8 mouse cellular contexts compared by ENCODE assay signal in genomic region chr2:84827283-84827920, GRCm38 (mm10). TPM values are rescaled to one million over a fixed set of nuclear protein-coding genes. Genes with fewer than 3 reads are reported as not detected.
A peak's percentile ranks its signal among the peaks of the same experiment; 100 is the strongest.
DNase-seq lines count a peak whose midpoint lies in the region; ATAC-seq lines count a peak whose summit lies in the region.

No protein-coding gene starts in this region.

- 0 out of 2 replicates have a peak, but pooled peaks cover under 1% of the 10 kb centered on the region for H3K27me3 ChIP-seq in forebrain, embryonic 16.5 days (replicated peaks; ENCODE audit: control insufficient read depth, insufficient read depth, low read length)
- no peaks in the 10 kb centered on the region for H3K27me3 ChIP-seq in kidney, embryonic 14.5 days (ENCODE audit: control insufficient read depth, insufficient read depth, low read length)
- no peaks in the 10 kb centered on the region for H3K27me3 ChIP-seq in midbrain, embryonic 14.5 days (ENCODE audit: control insufficient read depth, insufficient read depth, low read length)

- H3K4me3 ChIP-seq in forebrain, embryonic 16.5 days (replicated peaks; ENCODE audit: low read length), result peak overlapping the region; percentile 94
- peak overlapping the region; percentile 97 for H3K4me3 ChIP-seq in kidney, embryonic 14.5 days (ENCODE audit: low read length)
- peak overlapping the region; percentile 84 for H3K4me3 ChIP-seq in midbrain, embryonic 14.5 days (replicated peaks; ENCODE audit: low read depth, low read length)

- intact Hi-C loops in gastrocnemius, postnatal 14 days (cut with DNase I; ENCODE audit: low total_unique reads), result no loop called here

- H3K27ac ChIP-seq in forebrain, embryonic 16.5 days (ENCODE audit: low read length), result no peak overlapping the region
- H3K27ac ChIP-seq in kidney, embryonic 14.5 days (ENCODE audit: low read depth, low read length), result peak overlapping the region; percentile 38
- 0 out of 2 replicates have a peak overlapping the region, but pooled peaks have one; percentile 20 for H3K27ac ChIP-seq in midbrain, embryonic 14.5 days (replicated peaks; ENCODE audit: low read depth, low read length)

- WGBS in forebrain, embryonic 16.5 days, result under 1% methylated on average over 29 of the region's 29 CpGs
- WGBS in kidney, embryonic 14.5 days, result under 1% methylated on average over 29 of the region's 29 CpGs
- WGBS in midbrain, embryonic 14.5 days, result 1% methylated on average over 29 of the region's 29 CpGs

- peak overlapping the region; percentile 64 for H3K9ac ChIP-seq in forebrain, embryonic 16.5 days (replicated peaks; ENCODE audit: low read depth, low read length)
- peak overlapping the region; percentile 54 for H3K9ac ChIP-seq in kidney, embryonic 14.5 days (ENCODE audit: low read depth, low read length)
- peak overlapping the region; percentile 66 for H3K9ac ChIP-seq in midbrain, embryonic 14.5 days (replicated peaks; ENCODE audit: low read length)

- H3K9me3 ChIP-seq in forebrain, embryonic 16.5 days (ENCODE audit: control insufficient read depth, low read length), result no peaks in the 10 kb centered on the region
- no peaks in the 10 kb centered on the region for H3K9me3 ChIP-seq in kidney, embryonic 14.5 days (ENCODE audit: control insufficient read depth, low read length)
- no peaks in the 10 kb centered on the region for H3K9me3 ChIP-seq in midbrain, embryonic 14.5 days (ENCODE audit: control insufficient read depth, low read length)

- peaks cover 16% of the 10 kb centered on the region for H3K4me1 ChIP-seq in forebrain, embryonic 16.5 days (replicated peaks; ENCODE audit: control insufficient read depth, insufficient read depth, low read length)
- H3K4me1 ChIP-seq in kidney, embryonic 14.5 days (ENCODE audit: control insufficient read depth, insufficient read depth, low read length), result peaks cover 10% of the 10 kb centered on the region; the same call in 1 of the 2 replicates
- peaks cover 7% of the 10 kb centered on the region for H3K4me1 ChIP-seq in midbrain, embryonic 14.5 days (ENCODE audit: control insufficient read depth, insufficient read depth, low read length)

- peak overlapping the region; percentile 100 for H3K4me2 ChIP-seq in forebrain, embryonic 16.5 days (ENCODE audit: low read length)
- H3K4me2 ChIP-seq in kidney, embryonic 14.5 days (replicated peaks; ENCODE audit: low read depth, low read length), result peak overlapping the region; percentile 80
- H3K4me2 ChIP-seq in midbrain, embryonic 14.5 days (ENCODE audit: low read length), result peak overlapping the region; percentile 100

- ATAC-seq in forebrain, embryonic 16.5 days, result no peak; the same call in 1 of the 2 replicates
- peak; percentile 11; the same call in 1 of the 2 replicates for ATAC-seq in kidney, embryonic 14.5 days (ENCODE audit: low FRiP score, low TSS enrichment)
- ATAC-seq in midbrain, embryonic 14.5 days (ENCODE audit: low FRiP score, low TSS enrichment), result peak; percentile 46

- H3K36me3 ChIP-seq in forebrain, embryonic 16.5 days (ENCODE audit: control insufficient read depth, insufficient read depth), result no peaks in the 10 kb centered on the region; the same call in 1 of the 2 replicates
- H3K36me3 ChIP-seq in kidney, embryonic 14.5 days (ENCODE audit: control insufficient read depth, insufficient read depth, low read length), result peaks cover 13% of the 10 kb centered on the region
- peaks cover 11% of the 10 kb centered on the region for H3K36me3 ChIP-seq in midbrain, embryonic 14.5 days (ENCODE audit: control insufficient read depth, insufficient read depth, low read length)

- peak; percentile 7 for DNase-seq in ovary, postnatal 36 days (ENCODE audit: low spot score)
- no peak for DNase-seq in ovary, postnatal 10 days (ENCODE audit: low spot score)
- DNase-seq in c-Kit-negative CD71-positive TER-119-positive erythroid progenitor cells, embryonic 14.5 days (ENCODE audit: low read depth, low spot score), result peak; percentile 68
- no peak for DNase-seq in midbrain, embryonic 14.5 days
- no peak for DNase-seq in right cerebral cortex, postnatal 4 days
- no peak for DNase-seq in gastrocnemius, postnatal 14 days

RNA-seq across cellular contexts. Expression of gene Timm10, which starts 0.6 kb away (rescaled TPM):
- 58.0 and 69.5 TPM in 2 replicates for polyA plus RNA-seq in forebrain, embryonic 16.5 days (2015; fragmentation: Nextera tagmentation; extraction: Ambion mirVana)
- 65.3 and 79.4 TPM in 2 replicates for polyA plus RNA-seq in kidney, embryonic 14.5 days (2014; fragmentation: Nextera tagmentation; extraction: Ambion mirVana)
- 58.6 and 80.6 TPM in 2 replicates for polyA plus RNA-seq in midbrain, embryonic 14.5 days (2014; fragmentation: Nextera tagmentation; extraction: Ambion mirVana)
- total RNA-seq in gastrocnemius, postnatal 14 days (2021), result 10 to 100 TPM; 45.7 to 46.0 TPM

RNA-seq across cellular contexts. Expression of gene Smtnl1, which starts 5.0 kb away (rescaled TPM):
- polyA plus RNA-seq in forebrain, embryonic 16.5 days (2015; fragmentation: Nextera tagmentation; extraction: Ambion mirVana), result not detected in 2 replicates
- polyA plus RNA-seq in kidney, embryonic 14.5 days (2014; fragmentation: Nextera tagmentation; extraction: Ambion mirVana), result 0.16 and 0.24 TPM in 2 replicates
- polyA plus RNA-seq in midbrain, embryonic 14.5 days (2014; fragmentation: Nextera tagmentation; extraction: Ambion mirVana), result not detected in 2 replicates
- total RNA-seq in gastrocnemius, postnatal 14 days (2021), result 100 to 1,000 TPM in 1 of 2 experiments, 10 to 100 TPM in 1; 95.9 to 120 TPM

RNA-seq across cellular contexts. Expression of gene Slc43a1, which starts 11.2 kb away (rescaled TPM):
- 2.6 and 3.1 TPM in 2 replicates for polyA plus RNA-seq in forebrain, embryonic 16.5 days (2015; fragmentation: Nextera tagmentation; extraction: Ambion mirVana)
- 15.5 and 19.4 TPM in 2 replicates for polyA plus RNA-seq in kidney, embryonic 14.5 days (2014; fragmentation: Nextera tagmentation; extraction: Ambion mirVana)
- 0.90 and 2.4 TPM in 2 replicates for polyA plus RNA-seq in midbrain, embryonic 14.5 days (2014; fragmentation: Nextera tagmentation; extraction: Ambion mirVana)
- total RNA-seq in gastrocnemius, postnatal 14 days (2021), result 10 to 100 TPM in 1 of 2 experiments, 1 to 10 TPM in 1; 6.2 to 16.1 TPM

RNA-seq across cellular contexts. Expression of gene Ube2l6, which starts 28.8 kb away (rescaled TPM):
- polyA plus RNA-seq in forebrain, embryonic 16.5 days (2015; fragmentation: Nextera tagmentation; extraction: Ambion mirVana), result 21.2 and 28.1 TPM in 2 replicates
- 25.3 and 29.0 TPM in 2 replicates for polyA plus RNA-seq in kidney, embryonic 14.5 days (2014; fragmentation: Nextera tagmentation; extraction: Ambion mirVana)
- 11.7 and 19.5 TPM in 2 replicates for polyA plus RNA-seq in midbrain, embryonic 14.5 days (2014; fragmentation: Nextera tagmentation; extraction: Ambion mirVana)
- total RNA-seq in gastrocnemius, postnatal 14 days (2021), result 1 to 10 TPM; 6.1 to 7.0 TPM

RNA-seq across cellular contexts. Expression of gene Serping1, which starts 52.2 kb away (rescaled TPM):
- 25.0 and 26.9 TPM in 2 replicates for polyA plus RNA-seq in forebrain, embryonic 16.5 days (2015; fragmentation: Nextera tagmentation; extraction: Ambion mirVana)
- polyA plus RNA-seq in kidney, embryonic 14.5 days (2014; fragmentation: Nextera tagmentation; extraction: Ambion mirVana), result 81.7 and 85.8 TPM in 2 replicates
- polyA plus RNA-seq in midbrain, embryonic 14.5 days (2014; fragmentation: Nextera tagmentation; extraction: Ambion mirVana), result 19.7 and 33.6 TPM in 2 replicates
- total RNA-seq in gastrocnemius, postnatal 14 days (2021), result 10 to 100 TPM; 55.0 to 72.1 TPM

Comparison
In these comparisons a context has a peak if more than half of its experiments do, and no peak if none do; other contexts are left out.
1. DNase-seq: peak in ovary, postnatal 36 days (single experiment) and c-Kit-negative CD71-positive TER-119-positive erythroid progenitor cells, embryonic 14.5 days (single experiment); none in ovary, postnatal 10 days (single experiment), midbrain, embryonic 14.5 days (single experiment), right cerebral cortex, postnatal 4 days (single experiment) and gastrocnemius, postnatal 14 days (single experiment).
2. Peak in every context shown above with its lines, with median percentiles within 50 percentile points of each other: H3K4me2 ChIP-seq, H3K4me3 ChIP-seq and H3K9ac ChIP-seq.